Mouse (Mus musculus): ENCODE measurements around the gene Slc4a4.

Slc4a4 gene

DNA sequence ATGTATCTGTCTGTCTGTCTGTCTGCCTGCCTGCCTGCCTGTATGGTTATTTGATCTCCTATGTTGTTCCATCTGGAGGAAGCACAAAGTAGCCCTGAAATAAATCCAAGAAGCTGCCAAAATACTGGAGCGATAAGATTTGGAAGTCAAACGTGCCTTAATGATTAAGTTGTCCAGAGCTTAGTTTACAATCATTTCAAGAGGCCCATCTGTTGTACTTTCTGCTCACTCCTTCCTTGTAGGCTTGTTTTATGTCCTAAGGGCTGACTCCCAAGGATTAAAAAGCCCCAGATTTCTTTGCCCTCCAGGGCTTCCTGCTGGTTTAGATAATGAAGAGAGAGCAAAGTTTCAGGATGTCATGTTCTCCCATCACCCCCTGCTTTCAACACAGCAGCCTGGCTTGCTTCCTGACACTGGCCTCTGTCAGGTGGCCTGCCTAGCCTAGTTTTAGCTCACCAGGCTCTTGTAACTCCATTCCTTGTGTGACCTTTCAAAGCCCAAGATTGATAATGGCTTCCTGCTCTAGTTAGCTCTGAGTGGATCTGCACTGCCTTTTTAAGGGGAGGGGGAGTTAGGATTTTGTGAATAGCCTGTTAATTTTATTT lies 262.9 kb downstream of the Slc4a4 start:
- DNase-seq (ENCODE audit: low spot score in 2 of 2), result no peak

DNA sequence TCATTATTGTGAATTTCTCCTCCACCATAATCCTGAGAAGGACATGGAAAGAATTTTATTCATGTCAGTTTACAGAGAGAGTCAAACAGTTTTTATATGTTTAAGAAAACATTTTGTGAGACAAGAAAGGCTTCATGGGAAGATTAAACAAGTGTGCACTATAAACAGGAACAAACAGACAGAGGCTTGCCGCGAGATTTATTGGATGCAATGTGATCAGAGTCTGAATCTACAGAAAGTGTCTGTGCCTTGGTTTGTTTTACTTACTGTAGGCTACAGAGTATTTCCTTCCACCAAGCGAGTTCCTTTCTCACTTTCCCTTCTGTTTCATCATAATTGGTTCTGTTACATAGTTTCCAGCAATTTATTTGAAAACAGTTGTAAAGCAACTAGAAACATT lies 264.5 kb downstream of the Slc4a4 start:
- no peak for DNase-seq (ENCODE audit: low spot score in 2 of 2)

- no peak for DNase-seq (ENCODE audit: low spot score in 2 of 2)
These were observed 284.6 kb downstream of the Slc4a4 start for GRCm38 (mm10) chr5:89171025-89171718.

DNA sequence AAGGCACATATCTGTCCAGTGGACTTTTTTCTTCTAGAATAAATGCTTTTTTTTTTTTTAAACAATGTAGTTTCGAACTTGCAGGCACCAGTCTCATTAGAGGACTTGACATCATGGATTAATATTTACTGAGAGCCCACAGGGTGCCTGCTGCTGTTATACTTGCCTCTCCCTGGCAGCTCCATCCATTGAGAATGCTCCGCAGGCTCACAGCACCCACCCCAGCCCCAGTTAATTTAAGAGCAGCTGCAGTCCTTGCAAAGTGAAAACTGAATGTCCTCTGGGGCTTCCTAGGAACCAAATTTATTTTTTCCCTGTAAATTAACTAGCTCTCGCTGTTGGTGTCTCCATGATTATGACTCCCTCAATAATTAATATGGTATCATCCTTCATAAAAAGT lies 303.4 kb downstream of the Slc4a4 start:
- DNase-seq (ENCODE audit: low spot score in 2 of 2), result no peak

GRCm38 (mm10) chr5:89194654-89195053 lies 308.0 kb downstream of the Slc4a4 start:
- DNase-seq (ENCODE audit: low spot score in 2 of 2), result no peak

DNA sequence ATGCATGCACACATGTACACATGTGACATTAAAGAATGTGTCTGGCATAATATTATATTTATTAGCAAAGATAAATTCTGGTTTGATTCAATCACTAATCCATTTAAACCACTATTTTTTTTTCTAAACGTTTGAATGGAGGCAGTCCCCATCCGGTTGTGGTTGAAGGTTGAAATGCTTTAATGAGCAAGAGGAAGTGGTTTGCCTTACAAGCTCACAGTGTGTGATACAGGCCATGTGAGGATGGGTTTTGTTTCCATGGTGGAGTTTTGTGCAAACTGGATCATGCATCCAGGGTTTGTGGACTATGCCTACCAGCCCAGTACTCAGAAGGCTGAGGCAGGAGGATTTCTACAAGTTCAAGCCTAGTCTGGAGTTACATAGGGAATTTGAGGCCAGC lies 311.9 kb downstream of the Slc4a4 start:
- no peak for DNase-seq (ENCODE audit: low spot score in 2 of 2)

- DNase-seq (ENCODE audit: low spot score in 2 of 2), result no peak
These were observed 323.5 kb downstream of the Slc4a4 start for GRCm38 (mm10) chr5:89209973-89210703.

DNA sequence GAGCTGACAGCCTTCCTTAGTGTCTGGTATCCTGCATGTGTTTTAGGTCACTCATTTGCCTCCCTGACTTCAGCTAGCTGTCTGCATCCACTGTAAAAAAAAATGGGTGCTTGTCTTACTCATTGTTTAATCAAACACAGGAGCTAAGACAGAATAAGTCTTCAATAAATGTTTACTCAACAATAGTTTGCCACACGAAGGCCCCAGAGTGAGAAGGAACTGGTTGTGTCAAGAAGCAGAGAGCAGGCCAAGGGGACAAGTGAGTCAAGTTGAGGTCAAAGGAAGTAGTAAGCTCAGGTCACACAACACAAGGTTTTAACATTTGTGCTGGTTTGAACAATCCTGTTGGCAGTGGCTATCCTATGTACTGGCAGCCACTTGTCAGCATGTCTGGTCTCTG lies 324.4 kb downstream of the Slc4a4 start:
- no peak for DNase-seq (ENCODE audit: low spot score in 2 of 2)

DNA sequence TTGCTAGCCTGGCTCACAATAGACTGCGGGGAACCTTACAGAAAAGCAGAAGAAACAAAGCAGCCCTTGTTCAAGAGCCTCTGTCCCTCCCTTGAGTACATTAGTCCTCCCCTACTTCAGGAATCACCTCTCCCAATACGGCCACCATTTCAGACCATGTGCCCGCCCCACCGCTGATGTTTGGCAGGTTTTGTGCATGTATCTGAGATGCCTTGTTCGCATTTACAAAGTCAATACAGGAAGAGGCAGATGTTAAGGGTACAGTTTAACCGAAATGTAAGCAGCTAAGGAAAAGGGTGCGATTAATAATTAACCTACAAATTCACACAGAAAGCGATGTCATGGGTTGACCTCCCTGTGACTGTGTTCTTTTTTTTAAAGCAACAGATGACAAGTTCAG lies 331.6 kb downstream of the Slc4a4 start:
- no peak for DNase-seq (ENCODE audit: low spot score in 2 of 2)

DNA sequence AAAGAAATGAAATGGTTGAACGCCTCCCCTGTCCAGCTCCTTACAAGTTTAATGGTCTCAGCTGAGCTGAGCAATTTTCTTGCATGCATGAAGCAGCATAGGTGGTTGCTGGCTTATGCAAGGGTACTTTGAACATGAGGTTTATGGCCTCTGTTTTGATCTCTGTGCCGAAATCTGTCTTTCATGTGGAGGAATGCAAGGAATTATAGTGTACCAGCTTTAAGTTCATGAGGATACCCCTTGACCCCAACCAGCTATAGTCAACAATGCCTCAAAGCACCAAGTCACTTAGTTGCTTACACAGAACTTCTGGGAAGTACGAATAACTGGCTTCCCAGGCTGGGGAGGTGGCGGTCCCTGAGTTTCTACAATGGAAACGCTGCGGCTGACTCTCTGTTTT lies 332.1 kb downstream of the Slc4a4 start:
- DNase-seq (ENCODE audit: low spot score in 2 of 2), result no peak

DNA sequence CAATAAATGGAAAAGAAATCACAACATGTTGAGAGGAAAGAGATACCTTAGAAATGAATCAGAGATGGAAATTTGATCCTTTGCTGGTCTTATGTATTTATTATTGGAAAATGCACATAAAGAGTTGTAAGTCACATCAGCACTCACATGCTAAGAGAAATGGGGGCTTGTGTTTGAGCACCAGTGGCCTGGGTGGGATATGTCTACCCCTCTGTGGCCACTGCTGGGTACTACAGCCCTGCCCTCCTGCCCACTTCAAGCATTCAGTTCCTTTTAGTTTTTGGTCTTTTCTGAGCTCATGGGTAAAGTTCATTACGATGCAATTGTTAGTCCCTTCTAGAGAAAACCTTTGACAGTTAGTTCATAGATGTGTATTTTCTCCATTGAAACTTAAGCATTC lies 335.0 kb downstream of the Slc4a4 start:
- DNase-seq (ENCODE audit: low spot score in 2 of 2), result no peak

- DNase-seq (ENCODE audit: low spot score in 2 of 2), result no peak
These were observed 336.6 kb downstream of the Slc4a4 start for GRCm38 (mm10) chr5:89223061-89223740.

- no peak for DNase-seq (ENCODE audit: low spot score in 2 of 2)
These were observed 337.2 kb downstream of the Slc4a4 start for GRCm38 (mm10) chr5:89223744-89224368.

GRCm38 (mm10) chr5:89227948-89228347 lies 341.3 kb downstream of the Slc4a4 start:
- DNase-seq (ENCODE audit: low spot score in 2 of 2), result no peak

DNA sequence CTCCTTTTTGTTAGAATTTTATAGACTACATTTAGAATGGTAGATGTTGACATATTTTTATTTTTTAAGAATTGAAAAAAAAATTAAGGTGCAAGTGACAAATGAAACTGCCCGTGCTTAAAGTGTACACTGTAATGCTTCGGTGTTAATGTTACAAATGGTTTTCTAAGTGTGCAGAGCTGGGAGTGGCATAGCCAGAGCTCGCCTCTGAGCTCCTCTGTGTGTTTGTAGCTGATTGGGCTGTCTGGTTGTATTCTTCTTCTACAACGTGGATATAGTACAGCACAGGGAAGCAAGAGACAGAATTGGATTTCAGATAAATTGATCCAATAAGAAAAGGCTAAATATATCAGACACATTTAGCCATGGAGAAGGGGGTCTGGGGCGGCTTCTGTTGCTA lies 343.0 kb downstream of the Slc4a4 start:
- no peak for DNase-seq (ENCODE audit: low spot score in 2 of 2)

GRCm38 (mm10) chr5:89232313-89232712 lies 345.7 kb downstream of the Slc4a4 start:
- no peak for DNase-seq (ENCODE audit: low spot score in 2 of 2)

GRCm38 (mm10) chr5:89251806-89252205 lies 365.2 kb downstream of the Slc4a4 start:
- DNase-seq (ENCODE audit: low spot score in 2 of 2), result no peak

DNA sequence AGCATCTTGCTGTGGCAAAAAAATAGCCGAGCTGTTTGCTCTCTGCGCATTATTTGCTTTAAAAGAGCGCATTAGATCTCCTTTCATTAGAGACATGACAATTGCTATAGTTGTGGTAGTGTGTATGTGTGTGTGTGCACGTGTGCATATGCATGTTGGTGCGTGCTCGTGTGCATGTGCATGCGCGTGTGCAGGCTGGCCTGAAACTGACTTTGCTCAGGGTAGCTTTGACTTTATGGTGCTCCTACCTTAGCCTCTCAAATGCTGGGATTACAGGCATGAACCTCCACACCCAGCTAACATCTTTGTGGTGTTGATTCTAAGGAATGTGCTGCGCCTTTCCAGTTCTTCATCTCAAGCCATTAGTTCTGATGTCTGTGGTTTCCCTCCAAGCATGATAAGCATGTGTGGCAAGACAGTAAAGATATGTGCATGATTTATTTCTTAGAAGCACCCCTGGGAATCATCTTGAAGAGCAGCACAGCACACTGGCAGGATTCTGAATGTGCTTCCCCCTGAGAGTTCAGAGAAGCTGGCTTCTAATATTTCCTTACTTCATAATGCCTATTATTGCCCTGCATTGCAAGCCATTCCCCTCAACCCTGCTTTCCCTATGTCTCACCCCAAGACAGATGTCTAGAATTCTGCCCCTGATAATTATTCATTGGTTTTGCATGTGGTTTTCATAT lies 373.3 kb downstream of the Slc4a4 start:
- DNase-seq (ENCODE audit: low spot score in 2 of 2), result no peak

GRCm38 (mm10) chr5:89277049-89277448 lies 390.4 kb downstream of the Slc4a4 start:
- no peak for DNase-seq (ENCODE audit: low spot score in 2 of 2)

- DNase-seq (ENCODE audit: low spot score in 2 of 2), result no peak
These were observed 391.0 kb downstream of the Slc4a4 start for GRCm38 (mm10) chr5:89277616-89278015.

- DNase-seq (ENCODE audit: low spot score in 2 of 2), result no peak
These were observed 391.7 kb downstream of the Slc4a4 start for GRCm38 (mm10) chr5:89278309-89278708.
